Mouse (Mus musculus) liver, embryonic 14.5 days (tissue): Measurements from ENCODE around the gene Gm21983.

ENCODE experiments used
- CTCF ChIP-seq: IDR thresholded peaks from 2 replicates; pipeline ENCODE4 v1.5.1; 2016; ENCODE audit warnings: antibody characterized with exemption, low read depth, control low read depth
- EP300 ChIP-seq: IDR thresholded peaks from 2 replicates; pipeline ENCODE4 v1.6.1; 2016; ENCODE audit warnings: antibody characterized with exemption, low read depth

DNA sequence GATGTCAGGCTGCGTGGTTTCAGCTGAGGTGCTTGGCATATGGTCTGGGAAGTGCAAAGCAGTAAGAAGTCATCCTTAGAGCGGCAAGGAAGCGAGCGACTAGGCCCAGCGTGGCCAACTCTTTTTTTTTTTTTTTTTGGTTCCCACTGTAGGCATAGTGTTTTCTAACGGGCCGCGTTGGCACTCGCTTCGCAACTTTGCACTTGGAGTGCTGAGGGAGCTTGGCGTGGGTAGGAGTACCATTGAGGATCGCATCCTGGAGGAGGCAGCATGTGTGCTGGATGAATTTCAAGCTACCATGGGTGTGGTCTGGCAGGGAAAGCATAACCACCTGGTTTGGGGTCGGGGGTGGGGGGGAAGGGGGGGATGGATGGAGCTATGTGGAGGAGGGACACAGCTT is 24.9 kb downstream of the Gm21983 start:
- TF ChIP-seq EP300 = no peak
- no peak for TF ChIP-seq CTCF
